Mouse (Mus musculus): Measurements from ENCODE around the gene Nfatc4. TPM values are rescaled to one million over a fixed set of nuclear protein-coding genes. Genes with fewer than 3 reads are reported as not detected.
A peak's percentile ranks its signal among the peaks of the same experiment; 100 is the strongest.

Gene Nfatc4
- total RNA-seq, 2 experiments from 2014 or later: 1.5 to 3.3 TPM

DNA sequence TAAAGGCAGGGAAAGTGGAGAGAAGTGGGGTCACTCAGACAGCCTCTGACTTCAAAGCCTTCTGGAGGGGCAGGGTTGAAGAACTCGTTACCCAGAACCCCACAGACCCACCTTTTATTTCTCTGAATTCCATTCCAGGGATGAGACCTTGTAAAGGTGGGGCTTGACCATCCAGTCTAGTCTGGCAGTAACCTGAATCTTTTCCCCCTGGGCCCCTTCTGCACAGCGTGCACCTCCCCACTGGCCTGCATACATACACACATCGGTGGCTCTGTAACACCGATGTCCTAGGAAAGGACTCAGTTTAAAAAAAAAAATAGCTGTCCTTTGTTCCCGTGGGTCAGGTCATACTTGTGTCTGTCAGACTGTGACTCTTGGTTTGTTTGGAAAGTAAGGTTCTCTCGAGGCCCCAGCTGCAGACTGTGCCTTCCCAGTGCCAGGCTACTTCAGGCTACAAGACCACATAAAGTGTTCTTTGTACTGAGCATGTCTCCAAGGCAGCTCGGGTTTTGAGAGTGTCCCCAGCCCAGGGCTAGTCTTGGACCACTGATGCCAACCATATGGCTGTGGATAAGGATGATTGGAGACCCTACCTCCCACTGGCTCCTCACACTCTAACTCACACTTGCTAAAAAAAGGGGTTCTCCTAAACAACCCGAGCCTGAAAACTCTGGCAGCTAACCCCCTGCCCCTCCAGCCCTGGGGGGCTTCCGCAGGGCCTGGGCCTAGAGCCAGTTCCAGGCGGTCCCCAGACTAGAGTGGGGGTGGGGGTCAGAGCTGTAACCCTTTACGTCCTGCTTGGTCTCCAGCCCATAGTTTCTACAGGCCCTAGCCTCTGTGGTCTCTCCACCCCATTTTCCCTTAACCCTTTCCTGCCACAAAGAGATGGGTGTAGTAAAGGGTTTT, 30.0 kb downstream of the Nfatc4 start:
- DNase-seq (ENCODE audit: low spot score): no peak

- DNase-seq (ENCODE audit: low spot score): peak; percentile 53
Measured at GRCm38 (mm10) chr14:55853621-55854285, 30.8 kb downstream of the Nfatc4 start, which contains the start of gene Nynrin. TSS of gene Nynrin (plus strand) at chr14:55854010.

DNA sequence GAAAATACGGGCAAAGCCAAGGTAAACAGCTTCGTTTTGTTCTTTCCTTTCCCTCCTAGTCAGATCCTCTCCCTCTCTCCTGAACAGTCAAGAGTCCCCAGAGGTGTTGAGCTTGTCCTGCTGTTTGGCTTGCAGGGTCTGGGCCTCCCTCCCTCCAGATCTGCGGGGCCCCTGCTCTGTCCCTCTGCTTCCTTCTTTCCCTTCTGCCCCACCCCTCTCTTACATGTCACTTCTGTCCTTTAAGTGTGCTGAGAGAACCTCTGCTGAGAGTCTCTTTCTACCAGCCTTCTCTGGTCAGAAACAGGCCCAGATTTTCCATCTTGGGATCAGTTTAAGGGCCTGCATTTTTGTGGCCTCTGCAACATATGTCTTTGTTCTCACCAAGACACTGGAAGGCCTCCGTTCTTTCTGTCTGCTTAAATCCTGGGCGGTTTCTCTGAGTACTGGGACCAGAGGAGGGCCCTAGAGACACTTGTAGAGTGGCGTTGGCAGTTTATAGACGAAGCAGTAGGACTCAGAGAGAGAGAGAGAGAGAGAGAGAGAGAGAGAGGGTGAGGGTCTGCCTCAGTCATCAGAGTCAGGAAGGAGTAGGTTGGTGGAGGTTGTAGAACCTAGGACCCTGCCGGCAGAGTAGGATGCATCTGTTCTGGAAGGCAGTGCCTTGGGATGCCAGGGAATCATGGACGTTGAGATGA, 31.6 kb downstream of the Nfatc4 start:
- no peak for DNase-seq (ENCODE audit: low spot score)

- DNase-seq (ENCODE audit: low spot score): no peak
Measured at GRCm38 (mm10) chr14:55855101-55855561, 32.2 kb downstream of the Nfatc4 start.

DNA sequence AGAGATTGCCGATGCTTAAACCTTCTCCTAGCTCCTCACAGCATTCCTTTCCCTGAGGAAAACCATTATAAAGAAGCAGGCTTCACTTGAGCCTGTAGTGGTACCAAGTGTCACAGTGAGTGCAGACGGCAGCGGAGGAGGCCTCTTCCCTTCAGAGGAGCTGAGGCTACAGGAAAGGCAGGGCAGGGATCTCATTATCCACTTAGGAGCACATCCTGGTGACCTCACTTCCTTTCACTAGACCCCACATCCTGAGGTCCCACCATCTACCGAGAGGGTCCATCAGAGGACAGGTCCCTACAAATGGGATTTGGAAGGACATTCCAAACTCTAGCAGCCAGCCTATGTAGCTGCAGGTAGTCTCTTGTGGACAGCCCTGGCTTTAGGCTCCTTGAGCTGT, 34.6 kb downstream of the Nfatc4 start:
- no peak for DNase-seq (ENCODE audit: low spot score)

DNA sequence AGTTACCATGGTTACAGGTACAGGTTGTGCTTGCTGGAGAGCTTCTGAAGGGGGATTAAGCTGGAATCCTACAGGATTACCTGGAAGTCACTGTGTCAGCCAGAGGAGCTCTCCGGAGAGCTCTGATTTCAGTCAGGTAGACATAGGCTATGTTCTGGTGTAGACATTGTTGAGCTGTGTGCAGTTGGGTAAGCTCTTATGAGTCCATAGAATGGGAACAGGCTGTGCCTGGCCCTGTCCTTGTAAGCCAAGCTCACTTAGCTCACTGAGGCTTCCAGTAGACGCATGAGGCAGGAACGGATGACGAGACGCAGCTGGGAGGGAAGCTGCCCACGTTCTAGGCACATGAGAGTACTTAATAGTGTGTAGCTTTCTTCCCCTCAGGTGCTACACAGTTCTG, 39.2 kb downstream of the Nfatc4 start:
- DNase-seq (ENCODE audit: low spot score): no peak

- DNase-seq (ENCODE audit: low spot score): no peak
Measured at GRCm38 (mm10) chr14:55862970-55863369, 40.0 kb downstream of the Nfatc4 start.

DNA sequence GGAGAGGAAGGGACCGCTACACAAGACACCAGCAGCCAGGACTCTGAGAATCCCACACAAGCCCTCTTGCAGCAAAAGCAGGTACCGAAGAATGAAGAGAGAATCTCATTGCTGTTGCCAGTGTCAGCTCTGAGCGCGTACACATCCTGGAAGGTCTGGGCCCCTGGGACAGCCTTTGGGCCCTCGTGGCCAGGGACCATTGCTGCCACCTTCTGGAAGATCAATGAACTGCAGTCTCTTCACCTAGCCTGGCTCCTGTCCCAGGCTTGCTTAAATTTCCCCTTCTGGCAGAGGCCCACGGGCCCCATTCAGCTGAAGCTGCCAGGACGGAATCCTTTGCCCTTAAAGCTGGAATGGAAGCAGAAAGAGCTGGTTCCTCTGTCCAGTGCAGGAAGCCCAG, 40.8 kb downstream of the Nfatc4 start:
- peak; percentile 85 for DNase-seq (ENCODE audit: low spot score)

DNA sequence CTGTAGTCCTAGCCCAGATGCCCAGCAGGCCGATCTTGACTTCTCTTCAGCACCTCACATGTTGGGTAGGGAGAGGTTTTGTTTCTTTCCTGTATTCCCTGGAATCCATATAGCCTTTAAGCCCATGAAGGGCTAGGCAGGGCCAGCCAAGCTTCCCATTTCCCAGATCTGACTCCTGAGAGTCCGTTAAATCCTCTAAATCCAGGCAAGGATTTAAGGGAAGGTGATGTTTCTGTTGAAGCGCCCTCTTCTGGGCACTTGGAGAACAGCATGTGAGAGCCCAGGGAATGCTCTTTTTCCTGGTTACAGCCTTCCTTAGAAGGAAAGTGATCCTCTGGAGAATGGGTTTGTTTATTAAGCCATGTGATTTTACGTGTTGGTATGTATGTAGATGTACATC, 44.0 kb downstream of the Nfatc4 start:
- DNase-seq (ENCODE audit: low spot score): peak; percentile 55

GRCm38 (mm10) chr14:55868230-55869026, 45.5 kb downstream of the Nfatc4 start:
- no peak for DNase-seq (ENCODE audit: low spot score)

DNA sequence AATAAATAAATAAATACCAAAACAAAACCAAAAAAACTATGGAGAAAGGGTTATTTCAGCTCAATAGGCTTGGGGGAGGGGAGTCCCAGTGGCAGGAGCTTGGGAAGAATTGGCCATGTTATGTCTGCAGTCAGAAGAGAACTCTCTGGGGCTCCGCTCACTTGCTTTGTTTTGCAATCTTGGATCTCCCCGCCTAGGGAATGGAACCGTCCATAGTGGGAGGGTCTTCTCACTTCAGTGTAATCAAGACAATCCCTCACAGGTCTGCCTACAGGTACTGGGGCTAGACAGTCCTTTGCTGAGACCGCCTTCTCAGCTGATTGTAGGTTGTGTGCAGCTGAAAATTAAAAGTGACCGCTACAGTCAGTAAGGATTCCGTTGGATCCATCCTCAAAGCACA, 46.6 kb downstream of the Nfatc4 start:
- no peak for DNase-seq (ENCODE audit: low spot score)

DNA sequence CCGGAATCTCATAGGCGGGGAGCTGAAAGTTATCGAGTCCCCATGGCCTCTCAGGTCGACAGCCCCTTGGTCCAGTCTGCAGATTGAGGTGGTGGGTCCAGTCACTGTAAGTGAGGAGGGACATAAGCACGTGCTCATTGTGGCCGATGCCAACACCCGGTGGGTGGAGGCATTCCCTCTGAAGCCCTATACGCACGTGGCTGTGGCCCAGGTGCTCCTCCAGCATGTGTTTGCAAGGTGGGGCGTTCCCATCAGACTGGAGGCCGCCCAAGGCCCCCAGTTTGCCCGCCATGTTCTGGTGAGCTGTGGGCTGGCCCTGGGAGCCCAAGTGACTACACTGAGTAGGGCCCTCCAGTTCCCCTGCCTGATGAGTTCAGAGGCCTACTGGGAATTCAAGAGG, 49.1 kb downstream of the Nfatc4 start:
- DNase-seq (ENCODE audit: low spot score): no peak

GRCm38 (mm10) chr14:55872551-55872950, 49.6 kb downstream of the Nfatc4 start:
- DNase-seq (ENCODE audit: low spot score): no peak

- no peak for DNase-seq (ENCODE audit: low spot score)
Measured at GRCm38 (mm10) chr14:55873242-55873713, 50.3 kb downstream of the Nfatc4 start.

GRCm38 (mm10) chr14:55873714-55874683, 51.1 kb downstream of the Nfatc4 start:
- peak; percentile 72 for DNase-seq (ENCODE audit: low spot score)

- DNase-seq (ENCODE audit: low spot score): no peak
Measured at GRCm38 (mm10) chr14:55877469-55878315, 54.7 kb downstream of the Nfatc4 start.

- no peak for DNase-seq (ENCODE audit: low spot score)
Measured at GRCm38 (mm10) chr14:55878316-55878940, 55.5 kb downstream of the Nfatc4 start.

DNA sequence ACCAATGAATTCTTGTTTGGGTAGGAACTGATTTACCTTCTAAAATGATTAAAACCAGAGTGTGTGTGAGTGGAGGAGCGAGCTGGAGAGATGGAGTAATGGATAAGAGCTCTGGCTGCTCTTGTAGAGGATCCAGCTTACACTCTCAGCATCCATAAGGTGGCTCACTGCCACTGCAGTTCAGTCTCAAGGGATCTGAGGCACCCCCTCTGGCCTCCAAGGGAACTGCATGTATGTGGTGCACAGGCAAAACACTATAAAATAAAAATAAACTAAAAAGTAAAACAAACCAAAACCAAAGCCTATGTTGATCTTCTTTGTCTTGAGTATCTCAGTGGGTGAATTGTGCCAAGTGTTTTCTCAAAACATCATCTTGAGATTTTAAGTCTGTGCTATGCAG, 56.7 kb downstream of the Nfatc4 start:
- peak; percentile 49 for DNase-seq (ENCODE audit: low spot score)

All from gastrocnemius, adult 18-20 months (tissue).